Mouse (Mus musculus) liver, adult 10 weeks (tissue): ENCODE data around the gene Grip1. TPM values are rescaled to one million over a fixed set of nuclear protein-coding genes. Genes with fewer than 3 reads are reported as not detected.

Experiments
- polyA plus RNA-seq: library from polyadenylated mRNA; stranded (reverse); fragments of 350-450 nt; fragmentation: Illumina TruSeq; extraction: RNeasy Lipid Tissue Mini Kit (QIAGEN cat#74804); gene quantifications from one replicate; pipeline ENCODE4 v1.2.3, GENCODE M21; 2014; ENCODE audit warnings: low read depth, low replicate concordance

The Grip1 gene
- not detected for polyA plus RNA-seq

GRCm38 (mm10) chr10:119453431-119454105, at the start of gene Grip1:
TSS of gene Grip1 (plus strand) at chr10:119453830.

GRCm38 (mm10) chr10:120112507-120113396, 659.1 kb downstream of the Grip1 start, which contains the start of gene Helb:
TSS of gene Helb (minus strand) at chr10:120112987.

Other genes starting within 250 kb of the Grip1 start
- 17.5 TPM for gene Cand1, start 213.8 kb upstream of the Grip1 start, polyA plus RNA-seq